Mouse (Mus musculus) stomach, postnatal 0 days (tissue): Measurements from ENCODE around the gene Ttc30a2.

Experiments used
- CTCF ChIP-seq: IDR thresholded peaks from 2 replicates; pipeline ENCODE4 v1.5.1; 2016; ENCODE audit warnings: antibody characterized with exemption, low read depth, mild to moderate bottlenecking, moderate library complexity
- EP300 ChIP-seq: optimal IDR thresholded peaks from 2 replicates; pipeline ENCODE3; 2016; ENCODE audit warnings: antibody characterized with exemption

- TF ChIP-seq CTCF (no peak), EP300 (no peak)
Measured at GRCm38 (mm10) chr2:75989694-75990093, 11.7 kb upstream of the Ttc30a2 start.
